In the genomic region with DNA sequence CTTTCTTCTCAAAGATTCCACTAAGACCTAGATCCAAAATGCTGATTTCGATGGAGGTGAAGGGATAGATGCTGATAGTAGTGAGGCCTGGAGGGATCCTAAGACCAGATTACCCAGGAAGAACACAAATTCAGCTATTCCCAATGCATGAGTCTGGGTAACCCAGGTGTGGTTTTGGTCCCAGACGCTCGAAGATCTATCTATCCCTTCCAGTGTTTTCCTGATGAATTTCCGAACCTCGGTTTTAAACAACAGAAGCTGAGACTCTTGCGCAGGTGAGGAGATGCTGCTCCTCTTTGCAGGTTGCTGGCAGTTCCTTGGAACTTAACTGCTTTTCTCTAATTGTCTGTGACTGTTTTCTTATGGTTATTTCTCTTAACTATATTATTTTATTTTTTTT, we compare ENCODE assay signal across 8 mouse cellular contexts. TPM values are rescaled to one million over a fixed set of nuclear protein-coding genes. Genes with fewer than 3 reads are reported as not detected.
DNase-seq lines count a peak whose midpoint lies in the region; ATAC-seq and TF ChIP-seq lines count a peak whose summit lies in the region.

No protein-coding gene starts in this region.

- ATAC-seq in liver, embryonic 11.5 days (replicated peaks; ENCODE audit: low FRiP score): no peak

- WGBS in cerebellum, adult 2 months: 4% methylated on average over 6 of the region's 6 CpGs
- WGBS in liver, embryonic 11.5 days: 30% methylated on average over 6 of the region's 6 CpGs

- H3K4me2 ChIP-seq in liver, embryonic 11.5 days: peak overlapping the region; percentile 86

- H3K27ac ChIP-seq in cerebellum, adult 2 months (ENCODE audit: insufficient read depth, low read length): no peak overlapping the region; the same call in 1 of the 2 replicates
- no peak overlapping the region for H3K27ac ChIP-seq in testis, adult 2 months (ENCODE audit: control insufficient read depth, insufficient read depth, low read depth, low read length)
- peak overlapping the region; percentile 97 for H3K27ac ChIP-seq in liver, embryonic 11.5 days (ENCODE audit: low read depth, low read length)

- no peak for TF ChIP-seq CTCF in cerebellum, adult 2 months (IDR thresholded peaks at IDR 0.05; ENCODE audit: borderline replicate concordance, insufficient read depth, low read depth, low read length)
- TF ChIP-seq CTCF in testis, adult 2 months (IDR thresholded peaks at IDR 0.05; ENCODE audit: control insufficient read depth, insufficient read depth, insufficient replicate concordance, low read depth, low read length): no peak

- peak overlapping the region; percentile 94 for H3K4me3 ChIP-seq in cerebellum, adult 2 months (replicated peaks; ENCODE audit: insufficient read depth, low read depth, low read length)
- H3K4me3 ChIP-seq in testis, adult 2 months (ENCODE audit: control insufficient read depth, low read depth, low read length): peak overlapping the region; percentile 93
- peak overlapping the region; percentile 96 for H3K4me3 ChIP-seq in liver, embryonic 11.5 days (ENCODE audit: low read depth, low read length)

- no peaks in the 10 kb centered on the region for H3K36me3 ChIP-seq in testis, adult 2 months (ENCODE audit: control insufficient read depth, insufficient read depth, low read length)
- H3K36me3 ChIP-seq in liver, embryonic 11.5 days (ENCODE audit: control insufficient read depth, insufficient read depth, low read length): 0 out of 2 replicates have a peak, but pooled peaks cover 6% of the 10 kb centered on the region

- H3K27me3 ChIP-seq in cerebellum, adult 2 months (ENCODE audit: control insufficient read depth, insufficient read depth, low read length): no peaks in the 10 kb centered on the region
- no peaks in the 10 kb centered on the region for H3K27me3 ChIP-seq in testis, adult 2 months (ENCODE audit: control insufficient read depth, insufficient read depth, low read length)
- H3K27me3 ChIP-seq in liver, embryonic 11.5 days (replicated peaks; ENCODE audit: control insufficient read depth, insufficient read depth, low read length): no peaks in the 10 kb centered on the region

- no peak for TF ChIP-seq POLR2A in cerebellum, adult 2 months (IDR thresholded peaks at IDR 0.05; ENCODE audit: borderline replicate concordance, insufficient read depth, low read length)
- TF ChIP-seq POLR2A in testis, adult 2 months (IDR thresholded peaks at IDR 0.05; ENCODE audit: control insufficient read depth, low read depth, low read length): no peak

- DNase-seq in cerebellum, adult 2 months: no peak
- no peak for DNase-seq in cerebellum, adult 18-20 months
- DNase-seq in testis, postnatal 10 days (ENCODE audit: low spot score): no peak
- DNase-seq in liver, embryonic 11.5 days (ENCODE audit: low spot score): no peak
- DNase-seq in right cerebral cortex, postnatal 36 days (ENCODE audit: low spot score in 2 of 2): no peak
- DNase-seq in right cerebral cortex, postnatal 4 days: no peak
- DNase-seq in retina, embryonic 14.5 days (ENCODE audit: low spot score): no peak

- H3K9me3 ChIP-seq in liver, embryonic 11.5 days (ENCODE audit: control insufficient read depth, low read length): no peaks in the 10 kb centered on the region

- peaks cover 12% of the 10 kb centered on the region for H3K4me1 ChIP-seq in cerebellum, adult 2 months (ENCODE audit: control insufficient read depth, insufficient read depth, low read length)
- peaks cover 2% of the 10 kb centered on the region for H3K4me1 ChIP-seq in testis, adult 2 months (ENCODE audit: control insufficient read depth, insufficient read depth, low read length)
- H3K4me1 ChIP-seq in liver, embryonic 11.5 days (replicated peaks; ENCODE audit: control insufficient read depth, insufficient read depth, low read length): peaks cover 30% of the 10 kb centered on the region

- H3K9ac ChIP-seq in liver, embryonic 11.5 days (ENCODE audit: low read depth, low read length): peak overlapping the region; percentile 96

RNA-seq across cellular contexts. Expression of gene Purb, which starts 1.3 kb away (rescaled TPM):
- 76.9 and 81.9 TPM in 2 replicates for polyA plus RNA-seq in cerebellum, adult 2 months (2012; rRNA removed)
- 5.6 and 6.0 TPM in 2 replicates for polyA plus RNA-seq in testis, adult 2 months (2012; rRNA removed)
- 13.2 and 13.7 TPM in 2 replicates for polyA plus RNA-seq in liver, embryonic 11.5 days (2014; fragmentation: Nextera tagmentation; extraction: Ambion mirVana)

RNA-seq across cellular contexts. Expression of gene H2afv, which starts 30.1 kb away (rescaled TPM):
- 106 and 107 TPM in 2 replicates for polyA plus RNA-seq in cerebellum, adult 2 months (2012; rRNA removed)
- polyA plus RNA-seq in testis, adult 2 months (2012; rRNA removed): 26.2 and 30.5 TPM in 2 replicates
- 242 and 254 TPM in 2 replicates for polyA plus RNA-seq in liver, embryonic 11.5 days (2014; fragmentation: Nextera tagmentation; extraction: Ambion mirVana)

RNA-seq across cellular contexts. Expression of gene Myo1g, which starts 46.4 kb away (rescaled TPM):
- 0.77 and 0.86 TPM in 2 replicates for polyA plus RNA-seq in cerebellum, adult 2 months (2012; rRNA removed)
- polyA plus RNA-seq in testis, adult 2 months (2012; rRNA removed): 0.31 and 0.46 TPM in 2 replicates
- polyA plus RNA-seq in liver, embryonic 11.5 days (2014; fragmentation: Nextera tagmentation; extraction: Ambion mirVana): 5.6 and 6.0 TPM in 2 replicates

RNA-seq across cellular contexts. Expression of gene Ppia, which starts 59.1 kb away (rescaled TPM):
- 2,288 and 2,321 TPM in 2 replicates for polyA plus RNA-seq in cerebellum, adult 2 months (2012; rRNA removed)
- 609 and 709 TPM in 2 replicates for polyA plus RNA-seq in testis, adult 2 months (2012; rRNA removed)
- polyA plus RNA-seq in liver, embryonic 11.5 days (2014; fragmentation: Nextera tagmentation; extraction: Ambion mirVana): 5,363 and 5,401 TPM in 2 replicates
